Mouse (Mus musculus) adrenal gland, adult 8-10 months (tissue): ENCODE measurements around the gene Zfhx3. TPM values are rescaled to one million over a fixed set of nuclear protein-coding genes. Genes with fewer than 3 reads are reported as not detected.

Experiments used
- DNase-seq: peaks from one replicate; pipeline ENCODE4 v3.0.0; 2022
- total RNA-seq, 4 experiments: library from RNA; stranded (reverse); gene quantifications; 2 replicates each; pipeline ENCODE4 v1.2.4; 2022

The Zfhx3 gene
- total RNA-seq, 4 experiments from 2014 or later = 40.3 to 85.2 (median 55.1) TPM

- peak; percentile 33 for DNase-seq
These were observed 653.5 kb downstream of the Zfhx3 start for GRCm38 (mm10) chr8:108595721-108596495.

DNA sequence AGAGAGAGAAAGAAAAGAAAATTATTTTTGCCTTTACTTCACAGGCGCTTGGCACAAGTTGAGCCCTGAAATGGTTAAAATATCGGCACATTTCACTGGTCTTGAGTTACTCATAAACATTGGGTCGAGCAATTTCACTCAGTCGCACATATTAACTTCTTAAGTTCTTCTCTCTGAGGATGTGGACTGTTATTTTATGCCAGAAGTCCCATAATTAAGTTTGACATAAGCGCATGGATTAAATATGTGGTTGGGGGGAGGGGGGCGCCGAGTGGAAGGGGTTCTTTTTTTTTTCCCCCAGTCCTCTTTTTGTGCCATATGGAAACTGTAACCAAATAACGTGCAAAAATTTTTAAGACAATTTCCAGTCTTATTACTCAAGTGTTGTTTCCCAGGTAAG, 656.6 kb downstream of the Zfhx3 start:
- DNase-seq = no peak

- DNase-seq = peak; percentile 40
These were observed 657.1 kb downstream of the Zfhx3 start for GRCm38 (mm10) chr8:108599558-108599957.

DNA sequence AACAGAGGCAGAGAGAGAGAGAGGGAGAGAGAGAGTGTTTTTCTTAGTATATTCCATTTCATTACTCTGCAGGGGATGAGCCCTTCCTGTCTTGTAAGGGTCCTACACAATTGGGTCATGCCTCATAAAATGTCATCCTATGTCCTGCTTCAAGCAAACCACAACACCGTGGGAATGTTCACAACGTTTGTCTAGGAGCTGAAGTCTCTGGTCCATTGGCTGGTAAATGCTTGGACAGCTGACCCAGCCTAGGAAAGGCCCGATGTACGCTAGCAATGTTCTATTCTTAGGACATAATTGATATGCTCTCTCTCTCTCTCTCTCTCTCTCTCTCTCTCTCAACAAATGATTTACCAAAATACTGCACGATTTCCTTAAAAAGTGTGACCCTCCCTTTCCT, 666.2 kb downstream of the Zfhx3 start:
- DNase-seq = no peak

GRCm38 (mm10) chr8:108609114-108609513, 666.7 kb downstream of the Zfhx3 start:
- no peak for DNase-seq

- DNase-seq = no peak
These were observed 668.8 kb downstream of the Zfhx3 start for GRCm38 (mm10) chr8:108611141-108611674.

GRCm38 (mm10) chr8:108611792-108612413, 669.5 kb downstream of the Zfhx3 start:
- no peak for DNase-seq

GRCm38 (mm10) chr8:108612815-108613214, 670.4 kb downstream of the Zfhx3 start:
- DNase-seq = no peak

- no peak for DNase-seq
These were observed 670.8 kb downstream of the Zfhx3 start for GRCm38 (mm10) chr8:108613280-108613679.

- DNase-seq = no peak
These were observed 678.9 kb downstream of the Zfhx3 start for GRCm38 (mm10) chr8:108621296-108621695.

GRCm38 (mm10) chr8:108623660-108624059, 681.2 kb downstream of the Zfhx3 start:
- no peak for DNase-seq

DNA sequence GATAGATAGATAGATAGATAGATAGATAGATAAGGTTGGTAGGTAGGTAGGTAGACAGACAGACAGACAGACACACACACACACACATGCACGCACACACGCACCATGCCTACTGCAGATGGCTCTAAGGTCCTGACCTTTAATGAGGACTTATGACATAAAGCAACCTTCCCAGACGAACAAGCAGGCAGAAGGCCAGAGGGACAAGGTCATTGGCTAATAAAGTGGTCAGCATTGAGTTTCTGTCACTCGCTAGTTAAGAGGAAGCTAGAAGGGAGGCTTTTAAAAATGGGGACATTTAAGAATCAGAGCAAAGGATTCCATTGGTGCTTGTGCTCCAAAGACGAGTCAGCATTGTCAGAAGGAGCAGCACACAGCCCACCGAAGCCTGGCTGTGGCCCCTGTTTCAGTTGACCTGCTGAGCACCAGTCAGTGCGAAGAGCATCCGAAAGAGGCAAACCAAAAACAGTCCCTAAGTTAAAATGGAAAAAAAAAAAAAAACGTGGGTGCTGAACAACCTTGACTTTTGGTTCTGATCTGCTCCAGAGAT, 683.2 kb downstream of the Zfhx3 start:
- DNase-seq = peak; percentile 45

- no peak for DNase-seq
These were observed 688.6 kb downstream of the Zfhx3 start for GRCm38 (mm10) chr8:108631069-108631468.

GRCm38 (mm10) chr8:108634282-108634681, 691.8 kb downstream of the Zfhx3 start:
- no peak for DNase-seq

DNA sequence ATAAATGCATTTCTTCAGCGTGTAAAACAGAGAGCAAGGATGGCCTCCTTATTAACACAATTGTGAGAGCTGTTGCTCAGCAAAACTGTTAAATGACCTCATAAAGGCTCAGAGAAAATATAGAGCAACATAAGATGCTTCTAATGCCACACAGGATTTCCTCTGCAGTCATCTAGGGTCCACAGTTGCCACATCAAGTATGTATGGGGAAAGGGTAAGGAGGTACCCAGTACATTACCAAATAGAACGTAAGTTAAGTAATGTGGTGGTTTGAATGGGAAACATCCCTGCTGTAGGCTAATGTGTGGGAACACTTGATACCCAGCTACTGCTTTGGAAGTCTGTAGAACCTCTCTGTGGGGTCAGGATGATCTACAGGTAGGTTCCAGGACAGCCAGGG, 695.4 kb downstream of the Zfhx3 start:
- no peak for DNase-seq

GRCm38 (mm10) chr8:108645660-108646059, 703.2 kb downstream of the Zfhx3 start:
- no peak for DNase-seq

- DNase-seq = peak; percentile 43
These were observed 705.1 kb downstream of the Zfhx3 start for GRCm38 (mm10) chr8:108647556-108647955.

DNA sequence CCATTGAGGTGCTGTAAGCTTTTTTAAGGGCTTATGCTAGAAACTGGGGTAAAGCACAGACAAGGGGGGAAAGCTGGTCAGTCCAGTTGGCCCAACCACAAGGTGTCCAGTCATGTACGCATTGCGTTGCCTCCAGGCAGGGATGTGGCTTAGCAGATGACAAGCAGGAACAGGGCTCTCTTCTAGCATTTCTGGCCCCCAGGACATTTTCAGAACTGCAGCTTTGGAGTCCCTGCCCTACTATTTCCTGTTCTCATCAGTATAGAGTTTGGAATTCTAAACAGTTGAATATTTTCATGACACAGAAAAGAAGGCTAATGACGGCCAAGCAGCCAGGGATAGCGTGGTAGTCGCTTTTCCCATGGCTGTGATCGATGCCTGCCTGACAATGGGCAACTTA, 706.5 kb downstream of the Zfhx3 start:
- DNase-seq = no peak

- peak; percentile 61 for DNase-seq
These were observed 708.4 kb downstream of the Zfhx3 start for GRCm38 (mm10) chr8:108650837-108651236.

DNA sequence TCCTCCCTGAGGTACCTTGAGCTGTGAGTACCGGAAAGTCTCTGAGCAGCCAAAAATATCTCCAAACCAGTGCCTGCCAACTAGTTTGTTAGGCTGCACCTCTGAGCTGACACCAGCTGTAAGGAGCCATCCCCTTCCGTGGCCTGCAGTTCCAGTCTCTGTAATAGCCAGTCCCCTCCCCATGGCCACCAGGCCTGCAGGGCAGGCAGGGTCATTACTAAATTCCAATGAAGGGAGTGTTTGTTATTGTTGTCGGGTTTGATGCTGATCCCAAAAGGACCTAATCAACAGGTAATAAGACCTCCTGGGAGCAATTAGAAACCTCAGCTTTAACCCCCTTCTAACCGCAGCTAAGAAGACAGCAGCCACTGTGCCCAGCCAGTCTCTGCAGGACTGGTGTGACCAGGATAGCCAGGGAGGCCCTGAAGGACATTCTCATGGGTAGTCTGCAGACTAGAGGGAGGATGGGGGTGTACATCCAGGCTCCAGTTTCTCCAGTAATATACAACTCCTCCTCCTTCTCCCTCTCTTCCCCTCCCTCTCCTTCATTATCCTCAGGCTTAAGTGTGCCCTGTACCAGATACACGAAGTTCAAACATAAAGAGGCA, 719.1 kb downstream of the Zfhx3 start:
- no peak for DNase-seq

- no peak for DNase-seq
These were observed 720.3 kb downstream of the Zfhx3 start for GRCm38 (mm10) chr8:108662766-108663165.

GRCm38 (mm10) chr8:108671939-108672515, 729.6 kb downstream of the Zfhx3 start:
- DNase-seq = no peak
